Mouse (Mus musculus) ovary, postnatal 14 days (tissue): Measurements from ENCODE around the gene Slamf6.
"Not testable (repeated sequence)": the region's sequence is repeated elsewhere in the genome, so short reads cannot be mapped to it uniquely, and the experiment has no call there.

Source experiments
- DNase-seq: peaks from one replicate; pipeline ENCODE4 v3.0.0; 2022; ENCODE audit warnings: low spot score

Gene Slamf6

DNA sequence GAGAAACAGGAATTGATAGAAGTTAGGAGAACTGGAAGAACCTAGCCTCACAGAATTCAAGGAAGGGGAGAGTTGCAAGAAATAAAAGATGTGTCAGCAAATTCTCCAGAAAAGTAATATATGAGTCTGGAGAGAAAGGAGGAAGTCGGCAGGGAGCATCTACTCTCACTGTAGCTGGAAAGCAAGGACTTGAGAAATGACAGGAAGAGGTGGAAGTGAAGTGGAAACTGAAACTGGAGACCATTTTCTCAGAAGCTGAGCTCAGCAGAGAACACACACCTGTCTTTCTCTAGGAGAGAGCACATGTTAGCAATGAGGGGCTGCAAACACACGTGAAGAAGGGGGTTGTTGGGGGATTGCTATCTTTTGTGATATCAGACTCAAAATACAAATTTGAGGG, 40.1 kb downstream of the Slamf6 start:
- no peak for DNase-seq

DNA sequence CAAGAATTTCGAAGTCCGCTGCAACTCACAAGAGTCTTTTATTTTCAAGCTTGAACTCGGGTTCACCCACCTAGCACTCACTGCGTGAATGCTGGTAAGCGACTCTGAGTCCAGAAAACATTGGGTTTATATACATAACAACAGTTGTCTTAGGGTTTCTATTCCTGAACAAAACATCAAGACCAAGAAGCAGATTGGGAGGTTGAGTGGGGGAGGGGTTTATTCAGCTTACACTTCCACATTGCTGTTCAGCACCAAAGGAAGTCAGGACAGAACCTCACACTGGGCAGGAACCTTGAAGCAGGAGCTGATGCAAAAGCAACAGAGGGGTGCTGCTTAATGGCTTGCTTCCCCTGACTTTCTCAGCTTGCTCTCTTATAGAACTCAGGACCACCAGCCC, 43.4 kb downstream of the Slamf6 start:
- DNase-seq = no peak

DNA sequence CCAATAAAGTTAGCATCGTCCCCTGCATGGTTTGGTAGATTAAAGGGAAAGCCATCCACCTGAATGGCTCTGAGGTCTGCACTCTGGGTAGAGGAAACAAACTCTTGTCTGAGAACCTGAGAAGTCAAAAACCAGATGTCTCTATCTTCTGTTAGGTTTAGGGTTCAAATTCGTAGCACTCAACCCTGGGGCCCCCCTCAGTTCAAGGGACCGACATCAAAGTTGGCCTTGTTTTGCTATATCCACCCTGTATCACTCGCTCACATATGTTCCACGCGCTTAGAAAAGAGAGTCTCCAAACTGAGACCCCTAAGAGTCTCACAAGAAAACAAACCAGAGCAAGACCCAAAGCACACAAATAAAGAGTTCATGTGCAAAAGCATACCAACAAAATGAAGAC, 44.4 kb downstream of the Slamf6 start:
- no peak for DNase-seq

DNA sequence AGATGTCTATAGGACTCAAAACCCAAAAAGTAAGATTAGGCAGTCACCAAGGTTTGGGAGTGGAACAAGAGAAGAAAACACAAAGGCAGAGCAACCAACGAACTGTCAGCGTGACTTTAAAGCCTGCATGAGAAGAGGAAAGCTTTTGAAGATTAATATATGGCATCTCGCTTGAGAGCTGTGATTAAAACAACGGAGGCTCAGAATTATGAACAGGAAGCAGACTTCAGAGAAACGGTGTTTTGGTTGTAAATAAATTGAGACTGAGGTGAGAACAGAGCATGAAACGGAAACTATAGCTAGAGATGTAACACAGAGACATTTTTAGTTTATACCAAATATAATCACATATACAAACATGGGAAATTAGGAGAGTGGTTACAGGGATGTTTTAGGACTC, 46.3 kb downstream of the Slamf6 start:
- no peak for DNase-seq

DNA sequence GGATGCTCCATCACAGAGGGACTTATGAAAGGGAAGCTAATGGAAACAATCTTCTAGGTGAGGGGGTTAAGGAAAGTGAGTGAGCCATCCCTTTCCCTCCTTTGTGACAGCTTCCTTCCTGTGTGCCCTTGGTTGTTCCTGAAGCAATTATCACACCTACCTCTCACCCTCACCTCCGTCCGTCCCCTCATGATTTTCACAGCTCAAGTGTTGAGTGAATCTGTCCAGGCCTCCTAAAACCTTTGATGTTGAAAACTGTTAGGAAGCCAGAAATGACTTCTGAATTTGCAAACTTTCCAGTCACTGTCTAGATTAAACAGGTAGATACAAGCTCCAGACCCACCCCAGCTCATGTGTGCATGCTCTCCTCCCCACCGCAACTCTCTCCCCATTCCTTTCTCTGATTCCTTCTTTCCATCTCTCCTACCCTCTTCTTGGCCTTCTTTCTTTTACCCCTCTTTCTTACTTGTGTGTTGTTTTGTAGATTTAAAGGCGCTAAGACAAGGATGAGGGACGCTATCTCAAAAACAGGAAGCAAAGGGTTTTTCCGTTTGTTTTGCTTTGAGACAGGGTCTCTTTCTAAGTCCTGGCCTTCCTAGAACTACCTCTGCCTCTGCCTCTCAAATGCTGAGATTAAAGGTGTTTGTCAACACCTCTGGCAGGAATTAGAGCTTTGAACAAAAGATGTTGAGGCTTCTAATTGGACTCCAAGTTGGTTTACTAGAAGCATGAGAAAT, 48.9 kb downstream of the Slamf6 start:
- no peak for DNase-seq

DNA sequence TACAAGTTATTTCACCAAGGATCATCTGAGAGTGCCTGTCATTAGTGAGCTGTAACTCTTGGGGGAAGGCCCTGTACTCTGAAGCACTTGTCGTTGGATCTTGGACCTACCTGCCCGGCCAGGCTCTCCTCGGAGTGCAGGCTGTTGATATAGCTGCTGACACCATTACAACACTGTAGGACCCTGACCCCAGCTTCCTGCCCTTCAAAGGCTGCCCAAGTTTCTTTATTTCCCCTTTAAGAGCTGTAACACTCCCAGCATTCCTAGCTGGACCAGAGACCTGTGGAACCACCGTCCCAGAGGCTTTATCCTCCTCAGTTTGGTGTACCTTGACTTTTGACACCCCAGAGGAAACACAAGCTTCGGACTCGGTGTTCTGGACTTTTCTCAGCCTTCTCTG, 51.9 kb downstream of the Slamf6 start:
- no peak for DNase-seq

DNA sequence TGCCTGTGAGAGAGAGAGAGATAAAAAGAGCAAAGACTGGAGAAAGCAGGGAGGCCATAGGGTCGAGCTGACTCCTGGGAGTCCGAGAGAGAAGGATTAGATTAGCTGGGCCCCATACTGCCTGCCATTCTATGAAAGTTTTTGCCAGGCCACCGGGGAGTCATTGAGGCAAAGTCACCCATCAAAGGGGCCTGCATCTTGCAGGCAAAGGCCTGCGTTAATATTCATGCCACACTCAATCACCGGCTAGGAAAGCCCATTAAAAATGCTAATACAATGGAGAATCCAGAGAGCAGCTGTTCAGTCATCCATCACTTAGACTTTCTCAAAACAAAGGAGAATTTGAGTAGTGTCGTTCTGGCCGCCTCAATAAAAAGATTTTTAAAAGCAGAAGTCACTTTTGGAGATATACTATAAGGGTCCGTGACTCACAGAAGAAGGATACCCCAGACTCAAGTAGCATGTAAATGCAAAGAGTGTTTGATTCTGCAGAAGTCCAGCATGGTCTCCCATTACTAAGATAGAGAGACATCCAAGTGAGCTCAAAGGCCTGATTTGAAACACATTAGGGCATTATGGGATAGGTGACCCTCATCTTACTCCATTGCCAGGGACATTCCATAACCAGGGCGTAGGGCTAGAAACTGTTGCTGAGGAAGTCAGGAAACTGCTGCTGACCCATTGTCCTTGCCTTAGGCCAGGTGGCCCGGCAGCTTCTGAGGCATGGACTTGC, 53.7 kb downstream of the Slamf6 start:
- DNase-seq = no peak

DNA sequence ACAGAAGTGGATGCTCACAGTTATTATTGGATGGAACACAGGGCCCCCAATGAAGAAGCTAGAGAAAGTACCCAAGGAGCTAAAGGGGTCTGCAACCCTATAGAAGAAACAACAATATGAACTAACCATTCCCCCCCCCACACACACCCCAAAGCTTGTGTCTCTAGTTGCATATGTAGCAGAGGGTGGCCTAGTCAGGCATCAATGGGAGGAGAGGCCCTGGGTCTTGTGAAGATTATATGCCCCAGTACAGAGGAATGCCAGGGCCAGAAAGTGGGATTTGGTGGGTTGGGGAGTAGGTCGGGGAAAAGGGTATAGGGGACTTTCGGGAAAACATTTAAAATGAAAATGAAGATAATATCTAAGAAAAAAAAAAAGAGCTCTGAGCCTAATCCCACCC, 57.0 kb downstream of the Slamf6 start:
- not testable (repeated sequence) for DNase-seq

DNA sequence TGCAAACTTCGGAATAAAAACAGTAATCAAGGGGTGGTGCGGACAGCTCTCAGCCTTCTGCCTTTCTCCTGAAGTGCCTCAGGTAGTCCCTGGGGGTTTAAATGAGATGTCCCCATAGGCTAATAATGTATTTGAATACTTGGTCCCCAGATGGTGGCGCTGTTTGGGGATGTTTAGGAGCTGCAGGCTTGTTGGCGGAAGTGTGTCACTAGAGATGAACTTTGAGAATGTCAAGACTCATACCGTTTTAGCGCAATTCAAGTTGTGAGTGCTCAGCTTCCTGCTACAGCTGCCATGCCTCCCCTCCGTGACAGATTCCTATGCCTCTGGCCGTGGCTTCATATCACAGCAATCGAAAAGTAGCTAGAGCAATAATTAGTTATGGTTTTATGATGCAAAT, 58.1 kb downstream of the Slamf6 start:
- no peak for DNase-seq

DNA sequence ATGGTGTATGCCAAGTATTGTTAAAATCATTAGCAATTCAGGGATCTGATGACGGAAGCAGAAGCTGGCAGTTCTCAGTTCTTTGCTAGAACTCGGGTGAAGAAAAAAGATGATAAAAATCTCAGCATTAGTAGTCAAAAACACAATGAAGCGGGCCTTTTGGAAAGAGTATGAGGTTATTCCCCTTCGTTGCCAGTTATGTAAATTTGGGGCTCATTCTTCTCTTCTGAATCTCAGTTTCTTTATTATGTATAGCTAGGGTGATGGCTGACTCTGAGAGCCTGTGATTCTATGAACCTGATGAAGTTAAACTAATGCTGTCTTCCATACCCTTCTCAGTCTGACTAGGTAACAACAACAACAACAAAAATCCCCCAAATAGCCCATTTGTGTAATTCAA, 58.5 kb downstream of the Slamf6 start:
- no peak for DNase-seq

DNA sequence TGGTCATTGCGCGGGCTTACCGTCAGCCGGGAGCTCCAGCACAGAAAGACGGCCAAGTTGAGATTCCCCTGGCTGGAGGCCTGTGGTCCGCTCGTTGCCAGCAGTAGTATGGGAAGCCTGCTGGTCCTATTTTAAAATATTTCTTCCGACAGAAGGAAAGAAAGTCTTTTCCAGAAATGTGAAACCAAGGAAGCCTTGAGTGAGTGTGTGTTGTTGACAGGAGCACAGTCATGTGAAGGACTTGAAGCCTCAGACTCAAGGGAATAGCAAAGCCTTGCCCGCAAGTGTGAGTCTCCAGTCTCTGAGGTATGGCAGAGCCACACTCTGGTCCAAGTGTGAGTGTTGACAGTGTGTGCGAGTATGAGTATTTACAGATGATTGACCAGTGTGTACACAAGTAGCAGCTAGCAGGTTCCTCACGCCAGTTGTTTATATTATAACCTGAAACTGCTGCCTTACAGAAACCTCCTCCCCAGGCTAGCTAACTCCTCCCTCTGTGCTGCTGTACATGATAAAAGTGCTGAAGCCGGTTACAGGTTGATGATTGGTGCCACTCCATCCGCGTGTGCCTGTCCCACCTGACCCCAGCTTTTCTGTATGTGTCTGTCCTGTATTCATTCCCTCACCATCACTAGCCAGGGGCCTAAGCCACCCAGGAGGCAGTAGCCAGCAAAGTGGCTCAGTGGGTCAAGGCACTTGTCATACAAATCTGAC, 59.7 kb downstream of the Slamf6 start:
- DNase-seq = no peak

DNA sequence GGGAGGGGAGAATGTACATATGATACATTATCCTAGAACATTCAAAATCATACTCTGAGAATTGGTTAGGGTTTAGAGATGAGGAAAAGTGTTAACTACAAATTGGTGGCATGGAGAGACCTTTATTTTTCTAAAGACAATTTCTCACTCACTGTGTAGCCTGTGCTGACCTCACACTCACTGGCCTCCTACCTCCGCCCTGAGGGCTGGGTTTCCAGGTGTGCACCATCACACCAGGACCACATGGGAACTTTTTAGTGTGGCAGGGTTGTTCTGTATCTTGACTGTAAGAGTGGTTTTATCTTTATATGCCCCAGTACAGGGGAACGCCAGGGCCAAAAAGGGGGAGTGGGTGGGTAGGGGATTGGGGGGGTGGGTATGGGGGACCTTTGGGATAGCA, 60.6 kb downstream of the Slamf6 start:
- no peak for DNase-seq

DNA sequence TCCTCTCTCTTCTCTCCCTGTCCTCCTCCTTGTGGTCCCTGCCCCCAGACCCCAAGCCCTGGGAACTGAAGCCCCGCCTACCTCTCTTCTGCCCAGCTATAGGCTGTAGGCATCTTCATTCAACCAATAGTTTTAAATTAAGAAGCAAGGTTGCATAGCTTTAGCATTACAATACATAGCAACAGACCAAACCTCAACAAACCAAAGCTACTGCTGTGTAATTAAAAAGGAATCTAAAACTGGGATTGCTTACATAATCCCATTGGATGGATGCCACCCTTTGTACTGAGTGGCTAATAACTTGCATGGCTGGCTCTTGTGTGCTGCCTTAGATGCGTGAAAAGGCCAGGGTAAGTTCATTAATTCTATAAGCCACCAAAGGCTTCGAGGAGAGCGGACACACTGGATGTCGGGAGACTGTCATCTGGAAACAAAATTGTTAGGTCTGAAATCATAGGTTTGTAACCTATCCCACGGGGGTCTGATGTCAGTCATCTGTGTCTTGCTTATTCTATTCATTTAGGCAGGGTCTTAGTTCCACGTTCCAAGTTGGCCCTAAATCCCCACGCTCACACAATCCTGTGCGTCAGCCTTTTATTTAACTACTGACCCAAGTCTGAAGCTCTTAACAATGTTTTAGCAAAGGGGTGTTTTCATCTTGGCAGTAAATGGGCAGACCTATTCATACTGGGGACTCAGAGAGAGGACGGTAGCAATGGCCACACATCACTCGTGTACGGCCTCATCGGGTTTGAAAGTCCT, 62.8 kb downstream of the Slamf6 start:
- no peak for DNase-seq

DNA sequence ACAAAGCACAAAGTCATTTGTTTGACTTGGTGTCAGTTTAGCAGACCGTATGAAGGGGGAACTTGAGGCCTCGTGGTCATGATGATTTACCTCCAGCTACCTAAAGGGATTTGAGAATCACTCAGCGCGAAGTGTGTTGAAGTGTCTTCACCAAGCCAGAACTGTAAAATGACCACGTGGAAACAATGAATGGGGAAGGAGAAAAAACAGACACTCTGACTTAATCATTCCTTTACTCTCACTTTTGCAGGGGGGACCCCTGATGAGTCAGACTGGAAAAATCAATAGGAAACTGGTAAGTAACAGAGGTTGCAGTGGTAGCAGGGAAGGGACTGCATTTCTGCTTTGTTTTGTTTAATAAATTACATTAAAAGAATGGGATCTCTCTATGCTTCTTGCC, 64.9 kb downstream of the Slamf6 start:
- DNase-seq = no peak

DNA sequence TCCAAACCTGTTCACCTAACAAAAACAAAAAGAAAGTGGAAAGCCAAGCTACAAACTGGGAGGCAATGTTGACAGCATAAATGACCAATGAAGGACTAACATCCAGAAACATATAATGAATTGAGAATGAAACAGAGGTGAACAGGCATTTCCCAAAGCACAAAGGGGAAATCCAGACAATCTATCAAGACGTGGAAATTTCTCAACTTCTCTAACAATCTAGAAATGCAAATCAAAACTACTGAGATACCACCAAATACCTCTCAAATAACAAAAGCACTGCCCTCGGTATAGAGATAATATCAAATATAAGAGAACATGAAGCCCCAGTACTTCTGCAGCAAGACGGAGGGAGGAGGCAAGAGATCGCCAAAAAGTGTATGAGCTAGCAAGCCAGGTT, 65.4 kb downstream of the Slamf6 start:
- no peak for DNase-seq

DNA sequence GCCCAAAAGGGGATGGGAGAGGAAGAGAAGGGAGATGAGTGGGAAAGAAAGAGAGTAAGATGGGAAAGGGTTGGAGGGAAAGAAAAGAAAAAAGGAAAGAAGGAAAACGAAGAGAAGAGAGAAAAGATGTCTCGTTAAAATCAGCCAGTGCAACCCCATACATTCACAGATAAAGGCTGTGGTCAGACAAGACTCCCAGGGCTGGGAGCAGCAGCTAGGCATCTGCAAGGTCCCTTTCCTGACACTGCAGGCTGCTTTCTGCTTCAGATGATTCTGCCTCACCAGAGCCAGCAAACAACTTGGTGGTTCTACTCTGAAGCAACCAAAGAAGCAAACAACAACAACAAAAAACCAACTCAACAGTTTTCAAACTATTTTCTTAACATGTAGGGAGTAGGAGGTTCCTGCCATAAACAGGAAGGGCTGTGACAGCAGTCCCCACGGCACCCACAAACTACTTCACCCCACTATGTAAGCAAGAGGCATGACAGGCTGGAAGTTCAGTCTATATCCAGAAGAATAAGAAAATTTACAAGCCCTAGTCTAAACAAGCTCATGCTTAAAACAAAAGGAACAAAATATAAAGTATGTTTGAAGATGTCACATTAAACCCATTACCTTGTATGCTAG, 66.2 kb downstream of the Slamf6 start:
- no peak for DNase-seq

DNA sequence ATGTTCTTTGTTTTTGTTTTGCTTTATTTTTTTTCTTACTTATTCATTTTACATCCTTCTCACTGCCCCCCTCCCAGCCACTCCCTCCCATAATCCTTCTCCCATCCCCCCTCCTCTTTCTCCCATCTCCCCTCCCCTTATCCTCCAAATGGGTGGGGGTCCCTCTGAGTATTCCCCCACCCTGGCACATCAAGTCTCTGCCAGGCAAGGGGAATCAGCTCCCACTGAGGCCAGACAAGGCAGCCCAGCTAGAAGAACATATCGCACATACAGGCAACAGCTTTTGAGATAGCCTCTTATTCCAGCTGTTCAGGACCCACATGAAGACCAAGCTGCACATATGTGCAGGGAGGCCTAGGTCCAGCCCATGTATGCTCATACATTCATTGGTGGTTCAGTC, 66.8 kb downstream of the Slamf6 start:
- DNase-seq = no peak

DNA sequence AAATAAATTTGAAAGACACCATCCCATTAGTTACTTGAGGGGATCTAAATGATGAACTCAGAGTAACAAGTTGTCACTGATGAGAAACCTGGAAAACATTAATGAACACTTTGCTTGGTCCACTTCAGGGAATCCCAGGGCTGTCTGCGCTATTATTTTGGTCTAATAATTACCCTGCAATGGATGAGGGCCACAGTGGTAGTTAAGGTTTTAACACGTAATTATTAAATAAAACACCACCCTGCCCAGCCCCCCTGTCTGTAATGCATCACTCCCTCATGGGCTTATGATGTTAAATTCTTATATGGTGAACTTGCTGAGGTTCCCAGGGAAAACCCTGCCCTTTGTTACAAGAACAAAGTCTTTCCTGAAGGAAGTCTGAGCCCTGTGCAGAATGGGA, 74.6 kb downstream of the Slamf6 start:
- DNase-seq = no peak

DNA sequence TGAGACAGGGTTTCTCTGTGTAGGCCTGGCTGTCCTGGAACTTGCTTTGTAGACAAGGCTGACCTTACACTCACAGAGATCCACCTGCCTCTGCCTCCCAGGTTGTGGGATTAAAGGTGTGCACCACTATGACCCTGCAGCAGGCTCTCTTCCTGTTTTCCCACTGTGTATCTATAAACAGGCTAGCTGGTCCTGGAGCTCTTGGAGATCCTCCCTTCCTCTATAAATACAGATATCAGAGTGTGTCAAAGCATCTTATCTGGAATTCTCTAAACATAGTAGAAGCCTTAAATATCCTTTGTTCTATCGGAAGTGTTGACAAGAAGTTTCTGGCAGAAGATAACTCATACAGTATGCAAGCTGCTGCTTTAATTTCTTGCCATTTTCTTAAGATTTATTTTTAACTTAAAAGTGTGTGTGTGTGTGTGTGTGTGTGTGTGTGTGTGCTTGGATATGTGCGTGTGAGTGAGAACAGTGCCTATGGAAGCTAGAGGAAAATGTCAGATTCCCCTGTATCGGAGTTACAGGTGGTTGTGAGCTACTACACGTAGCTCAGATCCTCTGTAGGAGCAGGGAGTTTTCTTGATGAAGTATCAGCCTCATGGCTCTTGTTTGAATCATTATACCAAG, 75.7 kb downstream of the Slamf6 start:
- DNase-seq = no peak

DNA sequence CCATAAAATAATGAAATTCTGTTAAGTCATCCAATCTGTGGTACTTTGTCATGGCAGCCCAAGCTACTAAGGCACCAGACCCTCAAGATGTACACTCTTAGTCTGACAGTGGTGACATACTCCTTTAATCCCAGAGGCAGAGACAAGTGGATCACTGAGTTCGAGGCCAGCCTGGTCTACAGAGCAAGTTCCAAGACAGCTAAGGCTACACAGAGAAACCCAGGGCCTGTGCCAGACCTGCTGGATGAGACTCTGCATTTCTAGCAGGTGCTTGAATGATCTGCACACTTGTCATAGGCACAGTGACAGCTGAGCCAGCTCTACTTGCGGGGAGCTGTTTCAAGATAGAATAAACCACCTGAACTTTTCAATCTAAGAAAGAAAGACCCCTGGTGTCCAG, 77.2 kb downstream of the Slamf6 start:
- DNase-seq = no peak

DNA sequence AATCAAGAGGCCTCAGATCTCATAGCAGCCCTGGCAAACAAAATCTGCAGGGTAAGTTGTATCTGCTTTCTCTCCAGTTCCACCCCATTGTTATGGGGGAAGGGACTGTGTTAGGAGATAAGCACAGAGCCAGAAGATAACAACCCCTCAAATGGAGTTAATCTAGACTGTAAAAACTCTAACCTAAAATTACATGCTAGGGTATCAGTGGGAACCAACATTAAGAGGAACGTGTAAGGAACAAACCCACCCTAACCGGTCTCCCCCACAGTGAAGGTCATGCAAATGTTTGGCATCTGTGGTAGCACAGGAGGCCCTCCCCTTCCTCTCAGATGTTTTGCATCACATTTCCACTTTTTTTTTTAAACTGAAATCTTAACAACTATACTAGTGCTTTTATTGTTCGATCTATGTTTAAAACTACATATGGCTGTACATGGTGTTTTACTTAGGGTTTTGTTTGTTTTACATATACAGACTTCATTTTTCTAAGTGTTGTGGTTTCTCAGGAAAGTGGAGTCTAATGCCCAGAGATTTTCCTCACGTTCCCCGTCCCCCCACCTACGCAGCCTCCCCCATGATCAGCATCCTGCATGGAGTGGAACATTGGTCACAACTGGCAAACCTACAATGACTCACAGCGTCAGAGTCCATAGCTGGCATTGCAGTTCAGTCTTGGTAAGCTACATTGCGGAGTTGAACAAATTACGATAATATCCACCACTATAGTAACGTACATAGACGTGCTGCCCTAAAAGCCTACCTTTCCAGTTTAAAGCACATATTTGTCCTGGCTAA, 77.8 kb downstream of the Slamf6 start:
- no peak for DNase-seq
